Mouse (Mus musculus) kidney, postnatal 4 days (tissue): ENCODE data around the gene Flrt1.
A peak's percentile ranks its signal among the peaks of the same experiment; 100 is the strongest.
"Not testable (repeated sequence)": the region's sequence is repeated elsewhere in the genome, so short reads cannot be mapped to it uniquely, and the experiment has no call there.

Source experiments
- DNase-seq, 2 experiments: peaks; one replicate each; pipeline ENCODE4 v3.0.0; 2021; ENCODE audit warnings: mixed read lengths in 2 of 2

The Flrt1 gene

GRCm38 (mm10) chr19:7102039-7102438, 3.5 kb downstream of the Flrt1 start:
- no peak for DNase-seq

GRCm38 (mm10) chr19:7099620-7100155, 5.8 kb downstream of the Flrt1 start:
- no peak for DNase-seq

GRCm38 (mm10) chr19:7092756-7093155, 12.8 kb downstream of the Flrt1 start:
- DNase-seq, result peak; percentile 46 to 61

GRCm38 (mm10) chr19:7091448-7092050, 14.0 kb downstream of the Flrt1 start:
- peak in 1 of 2 experiments; percentile 25 for DNase-seq

GRCm38 (mm10) chr19:7090369-7091064, 15.0 kb downstream of the Flrt1 start:
- peak in 1 of 2 experiments; percentile 32 for DNase-seq

- peak in 1 of 2 experiments; percentile 19 for DNase-seq
Observed at GRCm38 (mm10) chr19:7089842-7090251, 15.7 kb downstream of the Flrt1 start.

GRCm38 (mm10) chr19:7089050-7089449, 16.5 kb downstream of the Flrt1 start:
- DNase-seq, result no peak

GRCm38 (mm10) chr19:7088558-7088957, 17.0 kb downstream of the Flrt1 start:
- no peak for DNase-seq

- peak; percentile 63 to 69 for DNase-seq
Observed at GRCm38 (mm10) chr19:7084734-7085133, 20.8 kb downstream of the Flrt1 start.

- DNase-seq, result no peak
Observed at GRCm38 (mm10) chr19:7083035-7083794, 22.3 kb downstream of the Flrt1 start.

GRCm38 (mm10) chr19:7081516-7082266, 23.8 kb downstream of the Flrt1 start:
- peak in 1 of 2 experiments; percentile 26 for DNase-seq

GRCm38 (mm10) chr19:7078271-7078670, 27.3 kb downstream of the Flrt1 start:
- no peak for DNase-seq

GRCm38 (mm10) chr19:7077666-7078065, 27.9 kb downstream of the Flrt1 start:
- DNase-seq, result peak; percentile 26 to 47

- not testable (repeated sequence) for DNase-seq
Observed at GRCm38 (mm10) chr19:7075336-7075735, 30.2 kb downstream of the Flrt1 start.

GRCm38 (mm10) chr19:7073997-7074781, 31.3 kb downstream of the Flrt1 start:
- DNase-seq, result no peak

- peak; percentile 50 to 68 for DNase-seq
Observed at GRCm38 (mm10) chr19:7072221-7072620, 33.3 kb downstream of the Flrt1 start.

GRCm38 (mm10) chr19:7070775-7071174, 34.8 kb downstream of the Flrt1 start:
- DNase-seq, result no peak

- peak; percentile 74 to 84 for DNase-seq
Observed at GRCm38 (mm10) chr19:7069781-7070763, 35.5 kb downstream of the Flrt1 start.

GRCm38 (mm10) chr19:7068661-7069531, 36.6 kb downstream of the Flrt1 start:
- no peak for DNase-seq
